Mouse (Mus musculus) brain, embryonic 18.5 days (tissue): ENCODE measurements around the gene Sarm1.
"Not testable (repeated sequence)": the region's sequence is repeated elsewhere in the genome, so short reads cannot be mapped to it uniquely, and the experiment has no call there.

ENCODE experiments used
- DNase-seq: peaks from one replicate; pipeline ENCODE4 v3.0.0-alpha.2; 2012; ENCODE audit warnings: low read depth, low spot score

Gene Sarm1

DNA sequence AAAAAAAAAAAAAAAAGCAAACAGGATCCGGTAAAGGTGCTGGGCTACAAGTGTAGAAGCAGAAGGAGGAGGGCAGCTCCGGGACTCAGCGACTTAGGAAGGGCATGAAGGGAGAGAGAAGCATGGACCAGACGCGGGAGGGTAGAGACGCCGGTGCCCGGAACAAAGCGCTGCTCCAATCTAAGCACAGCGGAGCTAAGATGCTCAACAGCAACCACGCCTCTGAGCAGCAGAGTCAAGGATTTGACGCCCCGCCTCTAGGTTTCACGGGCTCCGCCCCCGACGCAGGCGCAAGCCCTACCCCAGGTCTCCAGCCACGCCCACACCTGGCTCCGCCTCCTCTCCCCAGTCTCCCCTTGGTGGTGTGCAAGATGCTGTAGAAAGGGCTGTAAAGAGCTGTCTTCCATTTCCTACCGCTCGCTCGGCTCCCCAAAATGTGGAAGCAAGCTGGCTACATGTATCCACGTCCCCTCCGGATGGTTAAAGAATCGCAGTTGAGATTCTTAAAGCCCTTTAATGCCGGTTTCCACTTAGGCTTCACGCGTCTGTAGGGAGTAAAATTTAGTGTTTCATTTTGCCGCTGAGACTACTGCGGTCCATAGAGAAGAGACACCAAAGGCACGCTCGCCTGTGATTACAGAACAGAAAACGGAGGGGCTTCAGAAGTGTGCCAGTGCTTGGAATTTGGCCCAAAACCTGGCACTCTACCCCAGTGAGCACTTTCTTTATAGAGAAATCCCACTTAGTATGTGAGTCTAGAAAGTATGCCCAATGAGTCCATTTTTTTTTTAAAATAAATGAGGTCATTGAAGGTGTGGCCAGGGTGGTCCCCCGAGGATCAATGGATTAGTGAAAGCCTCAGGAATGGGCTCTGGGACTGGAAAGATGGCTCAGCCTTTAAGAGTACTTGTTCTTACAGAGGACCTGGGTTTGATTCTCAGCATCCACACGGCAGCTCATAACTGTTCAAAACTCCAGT is at the start of gene Sarm1:
Gene Sarm1 (minus strand): TSS at position 211 of the 979 bp plus-strand sequence.
- DNase-seq, result peak; percentile 94

DNA sequence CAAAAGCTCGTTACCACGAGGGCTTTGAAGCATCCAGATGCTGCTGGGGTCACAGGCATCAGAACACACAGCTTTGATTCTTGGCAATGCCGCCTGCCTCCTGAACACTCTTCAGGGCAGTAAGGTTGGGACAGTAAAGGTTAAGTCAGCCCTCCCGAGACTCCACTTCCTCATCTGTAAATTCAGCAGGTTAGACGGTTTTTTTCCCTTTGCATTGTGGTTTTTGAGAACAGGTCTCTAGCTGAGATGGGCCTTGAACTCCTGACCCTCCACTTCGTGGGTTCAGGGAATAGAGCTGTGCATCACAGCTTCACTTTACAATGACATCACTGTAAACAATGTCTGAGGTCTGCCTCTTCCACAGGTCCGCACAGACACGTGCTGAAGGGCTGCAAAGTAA is 47.6 kb upstream of the Sarm1 start:
- DNase-seq, result no peak

DNA sequence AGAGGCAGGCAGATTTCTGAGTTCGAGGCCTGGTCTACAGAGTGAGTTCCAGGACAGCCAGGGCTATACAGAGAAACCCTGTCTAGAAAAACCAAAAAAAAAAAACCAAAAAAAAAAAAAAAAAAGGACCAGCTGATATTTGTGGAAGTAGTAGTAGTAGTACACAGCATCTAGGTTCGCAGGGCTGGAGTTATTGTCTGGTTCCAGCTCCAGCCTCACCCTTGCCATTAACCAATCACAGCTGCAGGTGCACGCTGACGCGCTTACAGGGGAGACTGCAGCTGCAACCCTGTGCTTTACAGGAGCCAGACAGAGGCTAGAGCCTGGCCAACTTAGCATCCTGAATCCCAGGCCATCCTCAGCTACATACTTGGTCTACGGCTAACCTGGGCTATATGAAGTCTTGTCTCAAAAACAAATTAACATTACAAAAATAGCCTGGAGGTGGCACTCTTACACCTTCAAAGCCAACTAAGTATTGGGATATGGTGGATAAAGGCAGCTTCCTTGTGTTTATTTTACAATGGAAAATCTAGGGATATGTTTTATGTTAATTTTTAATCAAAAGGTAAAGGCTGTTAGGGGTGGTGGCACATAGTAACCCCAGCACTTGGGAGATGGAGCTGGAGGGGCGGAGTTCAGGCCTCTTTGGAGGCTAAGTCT is 47.0 kb upstream of the Sarm1 start:
- no peak for DNase-seq

DNA sequence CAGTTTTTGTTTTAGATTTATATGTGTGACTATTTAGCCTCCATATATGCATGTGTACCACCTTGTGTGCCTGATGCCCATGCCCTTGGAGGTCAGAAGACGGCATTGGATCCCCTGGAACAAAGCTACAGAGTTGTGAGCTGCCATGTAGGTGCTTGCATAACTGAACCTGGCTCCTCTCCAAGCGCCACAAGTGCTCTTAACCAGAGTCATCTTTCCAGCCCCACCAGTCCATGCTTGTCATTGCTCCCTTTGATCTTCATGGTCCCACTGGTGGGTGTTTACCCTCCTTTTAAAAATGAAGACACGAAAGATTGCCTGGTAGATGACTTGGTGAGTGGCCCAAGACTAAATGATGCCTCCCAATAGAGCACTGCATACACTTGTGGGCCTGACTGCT is 42.8 kb upstream of the Sarm1 start:
- DNase-seq, result no peak

DNA sequence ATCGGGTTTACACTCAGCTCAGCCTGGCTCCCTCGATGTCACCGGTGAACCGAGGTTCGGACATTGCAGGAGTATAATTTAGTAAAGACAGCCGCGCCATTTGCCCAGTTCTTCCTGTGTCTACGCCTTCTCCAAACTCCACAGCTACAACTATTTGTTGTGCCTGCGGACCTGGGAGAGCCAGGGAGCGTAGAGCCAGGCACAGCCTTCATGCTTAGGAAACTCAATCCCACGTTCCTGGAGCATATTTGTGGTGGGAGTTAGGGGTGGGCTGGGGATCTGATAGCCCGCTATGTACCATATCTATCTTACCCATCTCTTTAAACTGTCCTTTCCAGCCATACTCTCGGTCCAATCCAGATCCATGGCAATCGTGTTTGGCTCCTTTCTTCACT is 39.1 kb upstream of the Sarm1 start:
- no peak for DNase-seq

DNA sequence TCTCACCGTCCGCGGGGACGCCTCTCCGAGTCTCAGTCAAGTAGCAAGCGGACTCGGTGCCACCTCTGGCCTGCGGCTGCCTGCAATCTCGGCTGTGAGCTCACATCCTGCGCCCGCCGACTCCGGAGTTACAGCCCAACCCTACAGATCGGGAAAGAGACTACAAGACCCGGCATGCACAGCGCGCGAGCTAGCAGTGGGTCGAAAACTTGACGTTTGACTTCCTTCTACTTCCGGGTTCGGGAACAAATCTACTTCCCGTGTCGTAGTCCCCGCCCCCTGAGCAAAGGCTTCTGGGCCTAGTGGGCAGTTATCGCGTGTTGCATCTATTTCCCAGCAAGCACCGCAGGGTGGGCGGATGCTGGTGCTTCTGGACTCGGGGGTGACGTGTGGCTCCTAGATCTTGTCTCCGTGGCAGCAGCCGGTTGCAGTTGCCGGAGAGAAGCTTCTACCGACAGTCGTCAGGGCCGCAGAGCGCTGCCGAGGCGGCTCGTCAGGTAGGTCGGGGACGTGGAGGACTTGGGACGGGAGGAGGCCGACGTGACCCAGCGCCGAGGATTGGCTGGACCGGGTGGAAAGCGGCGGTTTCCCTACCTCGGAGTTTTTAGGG is 38.6 kb upstream of the Sarm1 start, which contains the start of the genes Tnfaip1 and Ift20:
Gene Tnfaip1 (minus strand): TSS at position 253 of the 610 bp plus-strand sequence.
Gene Ift20 (plus strand): TSS at position 282 of the 610 bp plus-strand sequence.
- DNase-seq, result peak; percentile 99

DNA sequence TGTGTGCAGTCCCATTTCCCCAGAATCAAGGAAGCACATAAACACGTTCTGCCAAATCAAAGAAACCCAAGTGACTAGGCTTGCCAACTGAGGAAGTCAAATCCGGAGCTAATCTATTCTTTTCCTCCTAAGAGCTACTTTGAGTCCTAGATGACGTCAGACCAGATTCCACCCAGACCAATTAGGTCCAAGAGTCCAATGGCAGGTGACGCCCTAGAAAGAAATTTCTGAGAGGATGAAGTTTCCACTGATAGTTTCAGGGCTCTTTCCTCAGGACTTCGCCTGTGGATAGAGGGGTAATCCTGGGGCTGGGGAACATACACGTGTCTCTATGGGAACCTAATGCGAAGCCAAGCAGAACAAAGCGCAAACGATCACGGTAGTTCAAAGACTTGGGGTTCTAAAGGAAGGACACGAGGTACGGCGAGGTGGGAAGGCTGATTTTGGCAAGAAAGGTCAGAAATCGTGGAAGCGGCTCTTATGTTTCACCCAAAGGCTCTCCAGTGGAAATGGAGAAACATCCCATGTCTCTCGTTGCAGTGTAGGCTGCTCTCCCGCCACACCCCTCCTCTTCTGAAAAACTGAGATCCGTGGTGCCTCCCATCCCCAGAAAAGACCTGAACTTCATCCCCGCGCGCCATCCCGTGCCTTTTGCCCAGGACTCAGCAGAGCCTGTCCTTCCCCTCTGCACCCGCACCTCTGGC is 38.0 kb upstream of the Sarm1 start:
- no peak for DNase-seq

DNA sequence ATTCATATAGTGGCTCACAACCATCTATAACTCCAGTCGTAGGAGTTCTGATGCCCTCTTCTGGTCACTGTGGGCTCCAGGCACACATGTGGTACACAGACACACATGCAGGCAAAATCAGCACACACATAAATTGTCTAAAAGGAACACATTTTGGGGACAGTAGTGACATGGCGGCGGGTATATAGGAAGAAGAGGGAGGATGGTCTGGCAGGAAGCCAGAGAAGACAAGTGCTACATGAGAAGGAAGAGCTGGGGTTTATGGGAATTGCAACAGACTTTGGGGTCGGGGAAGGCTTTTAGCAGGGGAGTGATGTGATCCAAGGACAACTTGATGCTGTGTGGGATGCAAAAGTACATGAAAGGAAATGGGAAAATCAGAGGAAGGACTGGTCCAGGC is 37.0 kb upstream of the Sarm1 start:
- DNase-seq, result no peak

DNA sequence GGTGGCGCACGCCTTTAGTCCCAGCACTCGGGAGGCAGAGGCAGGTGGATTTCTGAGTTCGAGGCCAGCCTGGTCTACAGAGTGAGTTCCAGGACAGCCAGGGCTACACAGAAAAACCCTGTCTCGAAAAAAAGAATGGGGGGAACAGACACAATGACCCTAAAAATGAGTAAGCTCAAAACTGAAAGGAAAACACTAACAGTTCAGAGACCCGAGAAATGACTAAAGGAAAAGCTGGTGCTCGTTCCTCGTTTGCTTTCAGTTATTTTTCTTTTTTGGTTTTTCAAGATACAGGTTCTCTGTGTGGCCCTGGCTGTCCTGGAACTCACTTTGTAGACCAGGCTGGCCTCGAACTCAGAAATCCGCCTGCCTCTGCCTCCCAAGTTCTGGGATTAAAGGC is 34.0 kb upstream of the Sarm1 start:
- DNase-seq, result not testable (repeated sequence)

DNA sequence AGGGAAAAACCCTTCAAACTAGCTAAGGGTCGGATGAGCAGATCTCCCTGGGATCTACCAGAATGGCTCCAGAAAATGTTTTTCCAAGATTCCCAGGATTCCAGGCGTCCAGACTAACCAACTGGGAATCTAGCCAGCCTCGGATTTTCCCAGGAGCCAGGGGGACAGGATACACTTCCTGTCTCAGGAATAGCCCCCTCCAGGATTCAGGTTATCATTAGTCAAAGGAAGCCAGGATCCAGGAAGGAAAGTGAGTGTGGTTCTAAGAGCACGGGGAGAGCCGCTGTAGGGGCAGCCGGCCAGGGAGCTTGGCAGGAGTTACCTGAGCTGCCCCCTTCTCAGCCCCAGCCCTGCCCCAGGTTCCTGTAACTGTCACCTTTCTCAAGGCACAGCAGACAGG is 33.5 kb upstream of the Sarm1 start:
- no peak for DNase-seq

DNA sequence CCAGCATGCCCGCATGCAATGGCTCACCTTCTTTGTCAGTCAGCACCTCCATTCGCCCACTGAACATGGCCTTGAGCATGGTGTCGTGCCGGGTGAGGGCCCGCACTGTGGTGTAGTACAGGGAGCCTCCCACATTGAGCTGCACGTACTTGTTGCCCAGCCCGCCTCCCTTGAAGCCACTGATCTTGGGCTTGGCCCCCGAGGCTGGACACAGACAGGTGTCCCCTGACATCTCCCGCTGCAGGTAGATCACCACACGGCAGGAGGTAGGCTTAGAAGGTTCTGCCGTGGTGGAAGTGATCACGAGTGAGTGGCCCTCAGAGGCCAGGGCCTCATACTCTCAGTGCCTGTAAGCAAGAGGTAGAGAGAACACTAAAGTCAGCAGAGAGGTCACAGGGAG is 32.4 kb upstream of the Sarm1 start:
- DNase-seq, result no peak

DNA sequence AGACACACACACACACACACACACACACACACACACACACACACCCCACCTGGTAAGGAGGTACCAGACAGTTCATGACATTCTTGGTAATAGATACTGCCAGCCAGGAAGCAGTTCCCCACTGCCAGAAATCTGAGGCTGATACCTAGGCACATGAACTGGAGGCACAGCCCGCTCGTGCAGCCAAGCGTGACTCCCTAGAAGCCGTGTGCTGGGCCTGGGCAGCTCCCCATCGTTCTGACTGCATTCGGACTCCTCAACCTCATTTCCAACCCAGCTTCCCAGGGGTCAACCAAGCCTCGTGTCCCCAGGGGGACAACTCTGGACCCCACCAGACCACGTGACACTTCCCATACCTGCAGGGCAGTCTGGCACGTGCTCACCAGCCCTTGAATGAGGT is 31.2 kb upstream of the Sarm1 start:
- DNase-seq, result no peak

DNA sequence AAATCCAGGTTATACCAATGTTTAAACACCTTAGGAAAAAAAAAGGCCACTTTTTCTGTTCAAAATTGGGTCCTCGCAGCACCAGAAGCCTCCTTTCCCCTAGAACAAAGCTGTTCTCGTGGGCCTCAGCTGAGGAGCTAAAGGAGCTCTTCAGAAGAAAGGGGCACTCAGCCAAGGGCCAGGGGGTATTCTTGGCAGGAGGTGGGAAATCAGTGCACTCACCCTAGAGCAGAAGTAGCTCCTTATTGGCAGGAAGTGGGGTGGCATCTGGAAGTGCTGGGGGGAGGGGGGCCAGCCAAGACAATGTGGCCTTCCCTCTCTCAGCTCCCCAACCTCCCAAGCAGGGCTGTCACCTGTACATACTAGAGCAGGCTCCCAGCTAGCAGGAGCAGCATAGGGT is 27.3 kb upstream of the Sarm1 start:
- no peak for DNase-seq

DNA sequence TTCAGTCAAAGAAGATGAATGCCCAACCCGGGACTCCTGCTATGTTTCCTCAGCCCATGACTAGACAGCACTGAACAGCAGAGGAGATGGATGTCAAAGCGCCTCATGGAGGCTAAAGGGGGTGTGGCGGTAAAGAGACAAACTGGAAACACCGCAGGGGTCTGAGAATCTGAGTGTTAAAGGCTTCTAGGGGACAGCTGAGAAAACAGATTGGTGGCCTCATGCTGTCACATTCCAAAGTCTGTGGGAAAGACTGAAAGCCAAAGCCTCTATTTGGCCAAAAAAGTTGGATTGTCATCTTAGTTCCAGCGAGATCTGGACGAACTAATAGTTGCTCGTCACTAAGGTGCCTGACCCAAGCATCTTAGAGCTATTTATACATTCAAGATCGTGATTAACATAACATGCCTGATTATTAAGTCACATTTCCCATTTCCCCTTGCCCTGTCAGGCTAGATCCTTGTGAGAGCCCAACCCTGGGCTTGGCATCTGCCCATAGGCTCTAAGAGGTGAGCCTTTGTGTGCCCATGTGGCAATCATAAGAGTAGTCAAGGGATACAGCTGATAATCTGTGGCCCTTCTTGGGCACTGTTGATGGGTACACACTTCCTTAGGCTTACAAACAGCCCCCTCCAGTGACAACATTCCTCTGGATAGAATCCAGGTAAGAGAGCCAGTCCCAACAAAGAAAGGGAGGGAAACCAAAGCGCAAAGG is 25.8 kb upstream of the Sarm1 start:
- no peak for DNase-seq

DNA sequence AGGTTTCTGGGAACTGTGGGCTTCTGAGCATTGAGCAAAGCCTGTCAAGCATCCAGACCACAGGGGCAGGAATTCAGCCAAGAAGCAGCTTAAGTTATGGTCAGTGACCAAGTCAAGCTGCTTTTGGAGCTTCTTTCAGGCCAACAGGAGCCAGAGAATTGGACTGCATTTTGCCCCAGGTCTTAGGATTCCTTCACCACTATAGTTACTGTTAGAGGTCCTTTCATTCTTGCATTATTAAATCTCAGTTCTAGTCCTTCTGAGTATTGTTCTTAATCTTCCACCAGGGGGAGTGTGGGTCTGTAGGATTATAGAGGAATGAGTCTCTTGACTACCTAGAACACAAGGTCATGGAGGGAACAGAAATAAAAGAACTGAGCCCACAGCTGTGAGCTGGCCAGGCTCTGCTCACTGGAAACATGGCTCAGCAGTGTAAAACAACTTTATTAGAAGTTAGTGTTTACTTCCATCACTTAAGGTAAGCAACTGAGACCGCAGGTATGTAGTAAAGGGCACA is 25.0 kb upstream of the Sarm1 start:
- no peak for DNase-seq

DNA sequence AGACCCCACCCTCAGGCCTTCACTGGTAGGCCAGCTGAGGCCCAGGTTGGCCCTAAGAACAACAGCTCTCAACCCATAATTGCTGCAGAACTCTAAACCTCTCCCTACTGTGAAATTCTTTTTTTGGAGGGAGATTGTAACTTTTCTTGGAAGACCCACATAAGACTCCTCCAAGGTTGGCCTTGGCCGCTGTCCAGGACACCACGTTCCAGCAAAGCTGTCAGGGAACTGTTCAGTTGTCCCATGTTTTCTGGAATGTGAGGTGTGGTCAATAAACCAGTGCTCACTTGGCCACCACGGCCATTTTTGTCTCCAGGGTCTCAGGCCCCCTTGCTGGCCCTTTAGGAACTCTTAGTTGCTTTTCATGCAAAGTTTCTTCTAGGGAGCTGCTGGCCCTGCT is 24.3 kb upstream of the Sarm1 start:
- no peak for DNase-seq

DNA sequence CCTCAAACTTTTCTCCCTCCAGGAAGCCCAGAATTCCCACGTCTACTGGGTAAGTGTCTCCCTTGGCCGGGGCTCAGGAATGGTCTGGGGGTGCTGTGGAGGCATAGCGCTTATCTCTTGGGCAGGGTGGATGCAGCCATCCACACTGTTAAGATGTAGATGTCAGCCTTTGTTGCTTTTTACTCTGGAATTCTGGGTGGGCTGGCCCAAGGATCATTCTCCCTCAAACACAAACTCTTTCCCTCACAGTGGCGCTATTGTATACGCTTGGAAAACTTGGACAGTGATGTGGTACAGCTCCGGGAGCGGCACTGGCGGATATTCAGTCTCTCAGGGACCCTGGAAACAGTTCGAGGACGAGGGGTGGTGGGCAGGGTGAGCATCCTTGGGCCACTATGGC is 21.4 kb upstream of the Sarm1 start:
- no peak for DNase-seq

DNA sequence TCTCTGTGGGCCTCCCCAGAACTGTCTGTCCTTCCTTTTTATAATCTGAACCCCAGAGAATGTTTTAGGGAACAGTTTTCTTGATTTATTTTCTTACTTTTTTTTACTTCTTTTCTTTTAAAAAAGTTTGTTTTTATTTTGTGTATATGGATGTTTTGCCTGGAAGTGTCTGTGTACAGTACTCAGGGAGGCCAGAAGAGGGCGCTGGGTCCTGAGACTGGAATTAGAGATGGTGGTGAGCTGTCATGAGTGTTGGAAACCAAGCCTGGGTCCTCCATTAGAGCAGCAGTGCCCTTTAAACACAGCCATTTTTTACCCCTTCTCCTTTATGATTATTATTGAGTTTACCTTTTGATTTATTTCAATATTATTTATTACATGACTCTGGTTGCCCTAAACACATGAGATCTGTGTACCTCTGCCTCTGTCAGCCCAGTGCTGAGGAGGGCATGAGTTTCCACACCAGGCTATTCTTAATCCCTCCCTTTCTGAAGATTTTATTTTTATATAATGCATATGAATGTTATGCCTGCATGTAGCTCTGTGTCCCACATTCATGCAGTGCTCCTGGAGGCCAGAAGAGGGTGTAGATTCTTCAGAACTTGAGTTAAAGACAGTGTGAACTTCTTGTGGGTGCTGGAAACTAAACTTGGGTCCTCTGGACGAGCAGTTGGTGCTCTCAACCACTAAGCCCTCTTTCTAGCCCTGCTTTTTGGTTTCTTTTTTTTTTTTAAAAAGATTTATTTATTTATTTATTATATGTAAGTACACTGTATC is 18.2 kb upstream of the Sarm1 start:
- no peak for DNase-seq

DNA sequence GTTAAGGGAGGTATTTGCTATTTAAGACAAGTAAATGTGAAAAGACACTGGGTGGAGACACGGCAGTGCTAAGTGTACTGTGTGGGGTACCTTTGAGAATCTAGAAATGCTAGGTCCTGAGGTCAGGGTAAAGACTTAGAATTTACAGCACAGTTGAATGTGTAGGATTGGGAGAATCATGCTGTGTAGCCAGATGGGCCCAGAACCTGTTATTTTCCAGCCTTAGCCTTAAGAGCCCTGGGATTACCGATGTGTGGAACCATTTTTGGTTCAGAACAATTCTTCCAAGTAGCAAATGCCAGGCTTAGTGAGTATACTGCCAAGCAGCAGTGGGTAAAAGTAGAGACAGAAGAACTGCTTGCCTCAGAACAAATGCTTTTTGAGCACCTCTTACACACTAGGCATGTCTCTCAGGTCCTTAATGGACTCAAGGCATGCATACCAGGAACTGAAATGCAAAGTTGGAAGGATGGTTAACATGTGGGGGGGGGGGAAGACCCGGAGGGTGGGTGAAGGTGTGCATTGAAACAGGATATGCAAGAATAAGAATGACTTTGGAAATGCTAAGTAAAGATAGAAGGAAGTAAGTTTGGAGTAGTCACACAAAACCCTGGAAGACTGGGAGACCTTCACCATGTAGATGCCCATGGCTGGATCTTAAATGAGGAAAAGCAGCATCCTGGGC is 15.7 kb upstream of the Sarm1 start:
- no peak for DNase-seq
